Mouse (Mus musculus): ENCODE data around the gene Sik2.

Sik2 gene

GRCm38 (mm10) chr9:51008841-51009655, at the start of gene Sik2:
Sik2 (minus strand) TSS chr9:51009073.
- peak; percentile 95 for DNase-seq

- no peak for DNase-seq
Measured at GRCm38 (mm10) chr9:51056360-51057324, 47.8 kb upstream of the Sik2 start.

GRCm38 (mm10) chr9:51052180-51052579, 43.3 kb upstream of the Sik2 start:
- peak; percentile 35 for DNase-seq

- DNase-seq: no peak
Measured at GRCm38 (mm10) chr9:51042136-51042535, 33.3 kb upstream of the Sik2 start.

GRCm38 (mm10) chr9:51041491-51041980, 32.7 kb upstream of the Sik2 start:
- DNase-seq: no peak

GRCm38 (mm10) chr9:51032785-51033529, 24.1 kb upstream of the Sik2 start:
- no peak for DNase-seq

- DNase-seq: no peak
Measured at GRCm38 (mm10) chr9:51032291-51032690, 23.4 kb upstream of the Sik2 start.

GRCm38 (mm10) chr9:51031603-51032002, 22.7 kb upstream of the Sik2 start:
- DNase-seq: no peak

- DNase-seq: no peak
Measured at GRCm38 (mm10) chr9:51030147-51030546, 21.3 kb upstream of the Sik2 start.

GRCm38 (mm10) chr9:51026952-51027351, 18.1 kb upstream of the Sik2 start:
- DNase-seq: no peak

- no peak for DNase-seq
Measured at GRCm38 (mm10) chr9:51021123-51021795, 12.4 kb upstream of the Sik2 start.

- peak; percentile 20 for DNase-seq
Measured at GRCm38 (mm10) chr9:51020351-51020750, 11.5 kb upstream of the Sik2 start.

- DNase-seq: no peak
Measured at GRCm38 (mm10) chr9:51019670-51020069, 10.8 kb upstream of the Sik2 start.

GRCm38 (mm10) chr9:51015732-51016131, 6.9 kb upstream of the Sik2 start:
- no peak for DNase-seq

GRCm38 (mm10) chr9:51013644-51014043, 4.8 kb upstream of the Sik2 start:
- no peak for DNase-seq

- peak; percentile 9 for DNase-seq
Measured at GRCm38 (mm10) chr9:51009656-51009950, 730 bp upstream of the Sik2 start.

GRCm38 (mm10) chr9:51008068-51008840, 619 bp downstream of the Sik2 start:
- DNase-seq: no peak

GRCm38 (mm10) chr9:51007726-51008067, 1.2 kb downstream of the Sik2 start:
- no peak for DNase-seq

- peak; percentile 80 for DNase-seq
Measured at GRCm38 (mm10) chr9:51006846-51007245, 2.0 kb downstream of the Sik2 start.

- DNase-seq: no peak
Measured at GRCm38 (mm10) chr9:51004062-51004461, 4.8 kb downstream of the Sik2 start.

GRCm38 (mm10) chr9:50986677-50987076, 22.2 kb downstream of the Sik2 start:
- DNase-seq: no peak

- no peak for DNase-seq
Measured at GRCm38 (mm10) chr9:50986123-50986522, 22.8 kb downstream of the Sik2 start.
